Mouse (Mus musculus) hindbrain, embryonic 14.5 days (tissue): Measurements from ENCODE around the gene Epsti1. TPM values are rescaled to one million over a fixed set of nuclear protein-coding genes. Genes with fewer than 3 reads are reported as not detected.
"Not testable (repeated sequence)": the region's sequence is repeated elsewhere in the genome, so short reads cannot be mapped to it uniquely, and the experiment has no call there.

ENCODE experiments used
- ATAC-seq: fragments of 200-750 bp; cut with Nextera tagmentation; 2 replicates; pipeline ENCODE4 v1.8.0; 2017; ENCODE audit warnings: moderate number of reproducible peaks, mild to moderate bottlenecking, moderate TSS enrichment, moderate library complexity; ENCODE audit not compliant: low FRiP score
- DNase-seq: peaks from one replicate; pipeline ENCODE4 v3.0.0-alpha.2; 2015; ENCODE audit warnings: low spot score
- H3K27ac ChIP-seq: fragments of 300-500 bp; sonication (generic); 2 replicates; pipeline ENCODE4 v1.5.1; 2014; ENCODE audit warnings: mild to moderate bottlenecking, moderate library complexity
- H3K27me3 ChIP-seq: fragments of 300-500 bp; sonication (generic); 2 replicates; pipeline ENCODE4 v1.6.1; 2014; ENCODE audit warnings: mild to moderate bottlenecking, low read length, mixed read lengths; ENCODE audit not compliant: control insufficient read depth, insufficient read depth
- H3K36me3 ChIP-seq: fragments of 300-500 bp; sonication (generic); replicated peaks from 2 replicates; pipeline ENCODE4 v1.6.1; 2014; ENCODE audit not compliant: control insufficient read depth, insufficient read depth
- H3K4me1 ChIP-seq: fragments of 300-500 bp; sonication (generic); replicated peaks from 2 replicates; pipeline ENCODE4 v1.6.1; 2014; ENCODE audit warnings: antibody characterized with exemption, low read length, mixed read lengths; ENCODE audit not compliant: control insufficient read depth, insufficient read depth
- H3K4me2 ChIP-seq: fragments of 300-500 bp; sonication (generic); replicated peaks from 2 replicates; pipeline ENCODE4 v1.6.1; 2014; ENCODE audit warnings: mild to moderate bottlenecking, moderate library complexity
- H3K4me3 ChIP-seq: fragments of 300-500 bp; sonication (generic); replicated peaks from 2 replicates; pipeline ENCODE4 v1.5.1; 2014; ENCODE audit warnings: mild to moderate bottlenecking, low read length
- H3K9ac ChIP-seq: fragments of 300-500 bp; sonication (generic); 2 replicates; pipeline ENCODE4 v1.6.1; 2014
- H3K9me3 ChIP-seq: fragments of 300-500 bp; sonication (generic); 2 replicates; pipeline ENCODE4 v1.6.1; 2016; ENCODE audit warnings: low read length; ENCODE audit not compliant: control insufficient read depth
- WGBS: fragments of 180-500 bp; shearing (Covaris S2); extraction: QIAGEN DNeasy Blood & Tissue Kit; methylation state at CpG from one replicate; pipeline ENCODE4 v1.1.7; 2014; 5-methylcytosine and 5-hydroxymethylcytosine counted together
- polyA plus RNA-seq: library from polyadenylated mRNA; unstranded; fragments of >200 nt; fragmentation: Nextera tagmentation; extraction: Ambion mirVana; gene quantifications from 2 replicates; pipeline ENCODE4 v1.2.1, GENCODE M21; 2014

The Epsti1 gene
- polyA plus RNA-seq, 1 experiment from 2014 or later: 0.33 TPM

GRCm38 (mm10) chr14:77874304-77875241, 29.5 kb upstream of the Epsti1 start, which contains the start of gene Dnajc15:
Dnajc15 (minus strand) TSS chr14:77875125.
- peak; percentile 84 for DNase-seq
- peak; percentile 83 for ATAC-seq
- H3K4me3 ChIP-seq: peak within 1 kb of the TSS; percentile 63
- no peaks in the 10 kb centered on the region for H3K27me3 ChIP-seq
- no peaks in the 10 kb centered on the region for H3K36me3 ChIP-seq
- H3K9ac ChIP-seq: peak within 1 kb of the TSS; percentile 74
- H3K27ac ChIP-seq: no peak within 1 kb of the TSS
- 0 out of 2 replicates have a peak, but pooled peaks cover 3% of the 10 kb centered on the region for H3K4me1 ChIP-seq
- no peaks in the 10 kb centered on the region for H3K9me3 ChIP-seq
- 2% methylated on average over 44 of the region's 44 CpGs for WGBS
- peak within 1 kb of the TSS; percentile 73 for H3K4me2 ChIP-seq

GRCm38 (mm10) chr14:77876199-77876598, 27.8 kb upstream of the Epsti1 start:
- 60% methylated on average over 1 of the region's 1 CpGs for WGBS
- no peak overlapping the region for H3K4me2 ChIP-seq
- DNase-seq (no peak), ATAC-seq (no peak)
- no peaks in the 10 kb centered on the region for H3K27me3 ChIP-seq
- H3K4me3 ChIP-seq: no peak overlapping the region
- H3K27ac ChIP-seq: no peak overlapping the region
- no peaks in the 10 kb centered on the region for H3K9me3 ChIP-seq
- 0 out of 2 replicates have a peak, but pooled peaks cover 3% of the 10 kb centered on the region for H3K4me1 ChIP-seq
- no peaks in the 10 kb centered on the region for H3K36me3 ChIP-seq
- no peak overlapping the region for H3K9ac ChIP-seq

- not testable (repeated sequence) for H3K4me1 ChIP-seq, H3K27me3 ChIP-seq, H3K9ac ChIP-seq, H3K4me2 ChIP-seq, H3K4me3 ChIP-seq, H3K27ac ChIP-seq, DNase-seq, ATAC-seq, H3K9me3 ChIP-seq, H3K36me3 ChIP-seq
- WGBS: no CpG with 5 or more reads among the region's 2 CpGs
Measured at GRCm38 (mm10) chr14:77877876-77878275, 26.2 kb upstream of the Epsti1 start.

GRCm38 (mm10) chr14:77881998-77882397, 22.0 kb upstream of the Epsti1 start:
- Histone ChIP-seq H3K9ac (no peak overlapping the region), H3K4me1 (no peaks in the 10 kb centered on the region), H3K4me2 (no peak overlapping the region), H3K4me3 (no peak overlapping the region), H3K27me3 (no peaks in the 10 kb centered on the region), H3K36me3 (no peaks in the 10 kb centered on the region), H3K27ac (no peak overlapping the region), H3K9me3 (no peaks in the 10 kb centered on the region)
- ATAC-seq (no peak), DNase-seq (no peak)
- WGBS: 72% methylated on average over 1 of the region's 1 CpGs

GRCm38 (mm10) chr14:77882669-77883068, 21.4 kb upstream of the Epsti1 start:
- no peak overlapping the region for H3K9ac ChIP-seq
- H3K27me3 ChIP-seq: no peaks in the 10 kb centered on the region
- no peaks in the 10 kb centered on the region for H3K4me1 ChIP-seq
- H3K36me3 ChIP-seq: no peaks in the 10 kb centered on the region
- ATAC-seq: peak; percentile 37; the same call in 1 of the 2 replicates
- H3K4me3 ChIP-seq: no peak overlapping the region
- no peak overlapping the region for H3K4me2 ChIP-seq
- H3K9me3 ChIP-seq: no peaks in the 10 kb centered on the region
- DNase-seq: peak; percentile 44
- 55% methylated on average over 6 of the region's 6 CpGs for WGBS
- no peak overlapping the region for H3K27ac ChIP-seq

GRCm38 (mm10) chr14:77886376-77886775, 17.7 kb upstream of the Epsti1 start:
- Histone ChIP-seq H3K9ac (no peak overlapping the region), H3K4me1 (no peaks in the 10 kb centered on the region), H3K4me2 (no peak overlapping the region), H3K27ac (no peak overlapping the region), H3K9me3 (no peaks in the 10 kb centered on the region), H3K27me3 (no peaks in the 10 kb centered on the region), H3K36me3 (no peaks in the 10 kb centered on the region), H3K4me3 (no peak overlapping the region)
- ATAC-seq: no peak
- WGBS: 64% methylated on average over 3 of the region's 3 CpGs
- DNase-seq: no peak

GRCm38 (mm10) chr14:77886941-77887340, 17.1 kb upstream of the Epsti1 start:
- Histone ChIP-seq H3K27ac (no peak overlapping the region), H3K27me3 (no peaks in the 10 kb centered on the region), H3K4me3 (no peak overlapping the region), H3K36me3 (no peaks in the 10 kb centered on the region), H3K9ac (no peak overlapping the region), H3K9me3 (no peaks in the 10 kb centered on the region), H3K4me2 (no peak overlapping the region), H3K4me1 (no peaks in the 10 kb centered on the region)
- no peak for ATAC-seq
- no peak for DNase-seq
- WGBS: 94% methylated on average over 4 of the region's 4 CpGs

GRCm38 (mm10) chr14:77889911-77890310, 14.1 kb upstream of the Epsti1 start:
- DNase-seq (no peak), ATAC-seq (no peak)
- no peaks in the 10 kb centered on the region for H3K36me3 ChIP-seq
- no peaks in the 10 kb centered on the region for H3K4me1 ChIP-seq
- no peak overlapping the region for H3K9ac ChIP-seq
- H3K4me3 ChIP-seq: no peak overlapping the region
- no peaks in the 10 kb centered on the region for H3K27me3 ChIP-seq
- H3K4me2 ChIP-seq: no peak overlapping the region
- WGBS: 91% methylated on average over 7 of the region's 7 CpGs
- H3K9me3 ChIP-seq: no peaks in the 10 kb centered on the region
- H3K27ac ChIP-seq: no peak overlapping the region

GRCm38 (mm10) chr14:77895951-77896350, 8.1 kb upstream of the Epsti1 start:
- H3K27me3 ChIP-seq: no peaks in the 10 kb centered on the region
- H3K4me1 ChIP-seq: no peaks in the 10 kb centered on the region
- ATAC-seq: no peak
- H3K27ac ChIP-seq: no peak overlapping the region
- no peak overlapping the region for H3K4me3 ChIP-seq
- no peak for DNase-seq
- no peak overlapping the region for H3K9ac ChIP-seq
- no peaks in the 10 kb centered on the region for H3K9me3 ChIP-seq
- no peaks in the 10 kb centered on the region for H3K36me3 ChIP-seq
- WGBS: 82% methylated on average over 3 of the region's 3 CpGs
- no peak overlapping the region for H3K4me2 ChIP-seq
